Mouse (Mus musculus): ENCODE measurements around the gene Smim20.

Gene Smim20

GRCm38 (mm10) chr5:53266931-53267853 lies at the start of gene Smim20:
Gene Smim20 (plus strand): TSS chr5:53267083.
- no peak for DNase-seq (ENCODE audit: extremely low spot score, low read depth, low spot score)

GRCm38 (mm10) chr5:53225434-53225833 lies 41.4 kb upstream of the Smim20 start:
- no peak for DNase-seq (ENCODE audit: extremely low spot score, low read depth, low spot score)

DNA sequence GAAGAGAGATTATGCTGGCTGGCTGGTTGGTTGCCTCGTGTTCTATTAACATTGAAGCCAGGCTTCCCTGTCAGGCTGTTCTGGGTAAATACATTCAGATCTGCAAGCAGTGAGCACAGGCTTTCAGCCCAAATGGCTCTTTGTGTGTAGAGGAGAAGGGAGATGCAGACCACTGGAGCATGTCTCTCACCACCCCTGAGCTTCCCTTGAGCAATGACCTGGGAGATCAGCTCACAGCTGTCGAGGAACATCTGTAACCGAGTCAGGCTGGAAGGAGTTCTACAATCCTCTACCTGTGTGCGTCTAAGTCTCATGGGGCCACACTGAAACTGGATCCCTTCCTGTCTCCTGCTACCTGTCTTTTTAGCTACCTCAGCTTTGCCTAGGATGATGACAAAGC lies 36.3 kb upstream of the Smim20 start:
- DNase-seq (ENCODE audit: extremely low spot score, low read depth, low spot score) = no peak

GRCm38 (mm10) chr5:53235551-53235950 lies 31.3 kb upstream of the Smim20 start:
- DNase-seq (ENCODE audit: extremely low spot score, low read depth, low spot score) = no peak

DNA sequence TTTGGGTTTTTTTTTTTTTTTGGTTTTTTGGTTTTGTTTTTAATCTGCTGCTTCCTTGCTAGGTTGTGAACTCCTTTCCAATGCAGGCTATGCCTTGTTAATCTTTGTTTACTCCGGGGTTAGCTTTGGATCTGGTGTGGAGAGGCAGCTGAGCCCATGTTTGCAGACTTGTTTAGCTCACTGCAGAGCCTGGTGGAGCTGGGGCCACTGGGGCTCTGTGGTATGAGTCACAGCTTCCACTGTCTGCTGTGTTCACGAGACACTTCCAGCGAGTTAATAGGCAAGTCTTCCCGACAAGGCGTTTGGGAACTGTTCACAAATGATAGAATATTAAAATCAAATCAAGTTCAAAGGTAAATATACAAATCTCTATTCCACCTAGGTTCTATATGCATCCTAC lies 30.7 kb upstream of the Smim20 start:
- DNase-seq (ENCODE audit: extremely low spot score, low read depth, low spot score) = no peak

DNA sequence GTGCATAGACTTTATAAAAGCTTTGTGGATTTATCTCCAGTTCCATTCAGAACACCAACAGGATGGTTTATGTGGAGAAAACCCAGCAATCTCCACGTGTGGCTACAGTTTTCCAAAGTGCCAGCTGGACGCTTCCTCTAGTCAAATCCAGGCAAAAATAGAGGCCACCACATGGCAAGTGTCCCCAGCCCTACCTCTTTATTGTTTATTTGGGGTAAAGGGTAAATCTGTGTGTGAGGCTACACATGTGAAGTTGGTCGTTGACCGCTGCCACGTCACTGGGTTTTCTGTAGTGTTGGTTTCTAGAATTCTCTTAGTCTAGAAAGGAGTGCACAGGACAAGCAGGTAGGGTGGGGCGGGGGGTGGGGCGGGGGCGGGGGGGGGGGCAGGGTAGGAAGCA lies 30.1 kb upstream of the Smim20 start:
- DNase-seq (ENCODE audit: extremely low spot score, low read depth, low spot score) = no peak

- no peak for DNase-seq (ENCODE audit: extremely low spot score, low read depth, low spot score)
Observed at GRCm38 (mm10) chr5:53238761-53239160, 28.1 kb upstream of the Smim20 start.

DNA sequence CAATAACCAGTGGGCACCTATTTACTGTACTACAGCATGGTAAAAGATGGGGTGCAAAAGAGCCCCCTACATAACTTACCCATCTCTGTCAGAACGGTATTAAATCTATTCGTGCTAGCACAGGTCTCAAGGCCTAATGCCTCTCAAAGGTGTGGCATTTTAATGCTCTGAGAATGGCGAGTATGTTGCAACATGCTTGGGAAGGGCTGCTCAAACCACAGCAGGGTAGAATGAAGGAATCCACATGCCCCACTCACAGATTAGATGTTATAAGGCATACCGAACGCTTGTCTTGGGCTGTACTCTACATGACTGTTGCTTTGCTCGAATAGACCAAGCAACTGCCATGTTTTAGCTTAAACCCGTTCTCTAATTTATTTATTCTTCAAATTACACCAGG lies 27.7 kb upstream of the Smim20 start:
- DNase-seq (ENCODE audit: extremely low spot score, low read depth, low spot score) = no peak

DNA sequence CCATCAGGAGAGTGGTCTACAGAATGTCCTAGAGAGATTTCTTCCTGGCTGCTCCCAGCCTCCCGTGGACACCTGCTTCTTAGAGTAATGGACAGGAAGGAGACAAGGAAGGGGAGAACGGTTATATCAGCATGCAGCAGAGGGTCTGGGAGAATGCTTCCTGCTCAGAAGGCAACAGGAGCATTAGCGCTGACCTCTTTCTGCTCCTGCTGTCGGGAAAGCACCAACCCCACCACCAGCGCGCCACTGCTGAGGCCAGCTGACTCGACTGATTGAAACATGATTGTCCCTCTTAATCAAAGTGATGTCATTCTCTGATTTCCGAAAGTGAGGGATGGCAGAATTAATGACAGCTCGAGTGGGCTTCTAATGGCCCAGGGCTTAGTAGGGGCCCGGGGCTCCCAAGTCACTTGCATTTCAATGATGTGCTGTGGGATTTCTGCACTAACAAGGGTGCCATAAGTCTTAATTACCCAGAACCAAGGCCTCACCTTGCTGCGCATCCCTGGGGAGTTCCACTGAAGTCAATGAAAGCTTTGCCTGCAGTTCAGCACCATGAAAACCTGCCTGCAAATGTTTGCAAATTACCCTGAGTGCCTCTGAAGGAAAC lies 26.9 kb upstream of the Smim20 start:
- DNase-seq (ENCODE audit: extremely low spot score, low read depth, low spot score) = no peak

GRCm38 (mm10) chr5:53241109-53241508 lies 25.8 kb upstream of the Smim20 start:
- DNase-seq (ENCODE audit: extremely low spot score, low read depth, low spot score) = no peak

- no peak for DNase-seq (ENCODE audit: extremely low spot score, low read depth, low spot score)
Observed at GRCm38 (mm10) chr5:53241963-53242362, 24.9 kb upstream of the Smim20 start.

DNA sequence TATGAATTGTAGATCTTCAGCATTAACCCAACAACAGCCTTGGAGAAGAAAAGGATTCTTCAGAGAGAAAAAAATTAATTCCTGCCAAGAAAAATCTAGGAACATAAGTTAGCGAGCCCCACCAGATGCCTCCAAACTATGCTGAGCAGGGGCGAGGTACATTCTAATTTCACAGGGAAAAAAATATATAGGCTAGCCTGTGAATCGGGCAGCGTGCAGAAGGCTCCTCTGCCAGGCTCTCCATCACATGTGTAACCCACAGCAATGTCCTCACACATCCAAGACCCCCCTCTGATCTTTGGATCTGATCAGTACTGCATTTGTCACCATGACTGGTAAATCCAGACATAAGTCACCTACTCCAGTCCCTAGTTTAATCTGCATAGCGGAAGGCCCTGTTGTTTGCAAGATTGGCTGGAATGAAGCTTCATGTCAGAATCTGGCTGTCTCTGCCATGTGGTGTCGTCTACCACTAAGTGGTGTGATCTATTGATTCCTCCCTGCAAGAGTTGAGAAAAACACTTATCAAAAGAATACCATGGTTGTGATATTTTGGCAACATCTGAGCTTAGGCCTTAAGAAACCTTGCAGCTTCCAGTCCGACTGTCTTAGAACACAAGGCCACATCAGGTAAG lies 23.9 kb upstream of the Smim20 start:
- DNase-seq (ENCODE audit: extremely low spot score, low read depth, low spot score) = no peak

DNA sequence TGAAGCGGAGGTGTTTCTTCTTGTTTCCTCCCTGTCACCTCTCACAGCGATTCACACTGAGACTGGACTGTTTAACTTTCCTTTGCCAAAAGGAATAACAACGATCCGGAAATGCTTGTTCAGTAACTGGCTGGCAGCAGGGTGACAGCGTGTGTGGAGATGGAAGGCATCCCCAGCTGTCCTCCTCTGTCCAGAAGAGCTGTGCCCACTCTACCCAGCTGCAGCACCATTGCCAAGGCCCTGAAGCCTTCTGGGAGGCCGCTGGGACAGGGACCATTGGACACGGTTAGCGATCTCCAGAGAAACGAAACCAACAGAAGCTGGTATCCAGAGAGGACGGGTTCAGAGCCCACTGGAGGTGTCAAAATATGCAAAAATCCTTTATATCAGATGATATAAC lies 22.9 kb upstream of the Smim20 start:
- no peak for DNase-seq (ENCODE audit: extremely low spot score, low read depth, low spot score)

DNA sequence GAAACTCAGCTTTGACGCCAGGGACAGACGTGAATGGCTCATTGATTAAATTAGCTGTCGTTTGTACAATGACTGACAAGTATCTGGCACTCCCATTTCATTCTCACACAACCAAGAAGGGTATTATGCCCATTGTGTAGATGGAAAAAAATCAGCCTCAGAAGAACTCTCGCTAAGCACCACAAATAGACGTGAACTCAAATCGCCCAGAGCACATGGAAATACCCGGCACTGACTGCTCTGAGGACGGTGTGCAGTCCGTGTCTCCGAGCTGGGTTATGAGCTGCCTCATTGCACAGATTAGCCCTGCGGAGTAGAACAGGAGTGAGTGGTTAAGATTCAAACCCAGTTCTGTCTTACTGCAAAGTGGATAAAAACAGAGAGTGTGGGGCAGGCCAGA lies 18.4 kb upstream of the Smim20 start:
- DNase-seq (ENCODE audit: extremely low spot score, low read depth, low spot score) = no peak

DNA sequence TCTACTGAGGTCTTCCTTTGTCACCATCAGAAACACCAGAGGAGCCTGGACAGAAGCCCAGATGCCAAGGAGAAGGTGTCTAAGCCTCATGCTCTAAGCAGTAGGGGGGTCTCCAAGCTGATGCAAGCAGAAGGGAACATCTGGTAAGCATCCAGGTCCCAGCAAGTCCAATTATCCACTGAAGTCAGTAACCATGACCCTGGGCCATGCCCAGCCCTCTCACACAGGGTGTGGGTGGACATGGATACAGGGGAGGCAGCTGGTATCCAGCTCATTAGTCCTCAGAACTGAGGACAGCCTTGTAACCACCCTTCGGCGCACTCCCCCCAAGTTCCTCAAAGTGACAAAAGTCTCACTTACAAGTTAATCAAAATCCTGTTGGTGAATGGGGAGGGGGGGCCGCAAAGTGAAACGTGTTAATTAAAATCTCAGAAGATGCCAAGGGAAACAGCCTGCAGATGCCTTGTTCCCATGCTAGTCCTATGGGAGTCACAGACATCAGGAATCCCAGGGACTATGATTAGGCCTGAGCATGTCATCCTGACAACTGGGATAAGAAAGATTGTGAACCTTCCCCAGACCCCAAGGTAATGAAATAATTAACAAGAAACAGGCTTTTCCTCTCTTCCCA lies 17.3 kb upstream of the Smim20 start:
- DNase-seq (ENCODE audit: extremely low spot score, low read depth, low spot score) = no peak

GRCm38 (mm10) chr5:53254154-53254553 lies 12.7 kb upstream of the Smim20 start:
- no peak for DNase-seq (ENCODE audit: extremely low spot score, low read depth, low spot score)

- DNase-seq (ENCODE audit: extremely low spot score, low read depth, low spot score) = no peak
Observed at GRCm38 (mm10) chr5:53254821-53255220, 12.1 kb upstream of the Smim20 start.

- no peak for DNase-seq (ENCODE audit: extremely low spot score, low read depth, low spot score)
Observed at GRCm38 (mm10) chr5:53258038-53258786, 8.7 kb upstream of the Smim20 start.

DNA sequence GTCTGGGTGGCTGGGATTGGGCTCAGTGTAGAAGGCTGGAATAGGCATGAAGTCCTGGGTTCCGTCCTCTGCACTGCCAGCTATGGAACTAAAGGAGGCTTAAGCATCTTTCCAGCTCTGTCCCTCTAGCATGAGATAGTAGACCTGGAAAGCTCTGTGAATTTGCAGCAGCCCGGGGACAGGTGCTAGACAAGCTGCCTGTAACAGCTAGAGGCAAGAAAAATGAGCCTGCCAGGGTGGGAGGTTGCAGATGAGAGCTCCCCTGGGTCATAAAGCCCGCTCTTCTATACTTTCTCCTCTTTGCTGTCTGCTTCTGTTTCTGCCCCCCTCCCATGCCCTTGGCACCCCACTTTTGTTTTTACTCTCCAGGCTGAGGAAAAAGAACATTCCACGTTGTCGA lies 7.0 kb upstream of the Smim20 start:
- no peak for DNase-seq (ENCODE audit: extremely low spot score, low read depth, low spot score)

GRCm38 (mm10) chr5:53261999-53262398 lies 4.9 kb upstream of the Smim20 start:
- no peak for DNase-seq (ENCODE audit: extremely low spot score, low read depth, low spot score)

GRCm38 (mm10) chr5:53264061-53264460 lies 2.8 kb upstream of the Smim20 start:
- no peak for DNase-seq (ENCODE audit: extremely low spot score, low read depth, low spot score)
